Mouse (Mus musculus) intestine, embryonic 14.5 days (tissue): ENCODE data around the gene Kif26b. TPM values are rescaled to one million over a fixed set of nuclear protein-coding genes. Genes with fewer than 3 reads are reported as not detected.

Experiments
- ATAC-seq: fragments of 200-750 bp; cut with Nextera tagmentation; replicated peaks from 2 replicates; pipeline ENCODE4 v1.8.0; 2017; ENCODE audit warnings: low read depth, moderate number of reproducible peaks, moderate TSS enrichment, moderate library complexity; ENCODE audit not compliant: low FRiP score, low TSS enrichment
- DNase-seq: peaks from one replicate; pipeline ENCODE4 v3.0.0-alpha.2; 2018; ENCODE audit warnings: low spot score
- H3K27ac ChIP-seq: fragments of 300-500 bp; sonication (generic); 2 replicates; pipeline ENCODE4 v1.5.1; 2014; ENCODE audit warnings: low read depth, mild to moderate bottlenecking, control low read depth
- H3K27me3 ChIP-seq: fragments of 300-500 bp; sonication (generic); replicated peaks from 2 replicates; pipeline ENCODE4 v1.6.1; 2014; ENCODE audit warnings: low read length, control low read depth; ENCODE audit not compliant: control insufficient read depth, insufficient read depth
- H3K36me3 ChIP-seq: fragments of 300-500 bp; sonication (generic); 2 replicates; pipeline ENCODE4 v1.6.1; 2014; ENCODE audit warnings: low read length, control low read depth; ENCODE audit not compliant: control insufficient read depth, insufficient read depth
- H3K4me1 ChIP-seq: fragments of 300-500 bp; sonication (generic); replicated peaks from 2 replicates; pipeline ENCODE4 v1.6.1; 2014; ENCODE audit warnings: low read length, control low read depth, mixed read lengths; ENCODE audit not compliant: control insufficient read depth, insufficient read depth
- H3K4me2 ChIP-seq: fragments of 300-500 bp; sonication (generic); 2 replicates; pipeline ENCODE4 v1.6.1; 2014; ENCODE audit warnings: low read length
- H3K4me3 ChIP-seq: fragments of 300-500 bp; sonication (generic); 2 replicates; pipeline ENCODE4 v1.5.1; 2014; ENCODE audit warnings: low read depth, low read length, control low read depth, mixed read lengths
- H3K9ac ChIP-seq: fragments of 300-500 bp; sonication (generic); 2 replicates; pipeline ENCODE4 v1.6.1; 2014; ENCODE audit warnings: mild to moderate bottlenecking, low read length
- H3K9me3 ChIP-seq: fragments of 300-500 bp; sonication (generic); 2 replicates; pipeline ENCODE4 v1.6.1; 2016; ENCODE audit warnings: low read length, control low read depth; ENCODE audit not compliant: control insufficient read depth
- WGBS: fragments of 180-500 bp; shearing (Covaris S2); extraction: QIAGEN DNeasy Blood & Tissue Kit; methylation state at CpG from one replicate; pipeline ENCODE4 v1.1.7; 2014; 5-methylcytosine and 5-hydroxymethylcytosine counted together
- polyA plus RNA-seq: library from polyadenylated mRNA; unstranded; fragments of >200 nt; fragmentation: Nextera tagmentation; extraction: Ambion mirVana; gene quantifications from 2 replicates; pipeline ENCODE4 v1.2.1, GENCODE M21; 2014

The Kif26b gene
- polyA plus RNA-seq, 1 experiment from 2014 or later: 8.8 TPM

DNA sequence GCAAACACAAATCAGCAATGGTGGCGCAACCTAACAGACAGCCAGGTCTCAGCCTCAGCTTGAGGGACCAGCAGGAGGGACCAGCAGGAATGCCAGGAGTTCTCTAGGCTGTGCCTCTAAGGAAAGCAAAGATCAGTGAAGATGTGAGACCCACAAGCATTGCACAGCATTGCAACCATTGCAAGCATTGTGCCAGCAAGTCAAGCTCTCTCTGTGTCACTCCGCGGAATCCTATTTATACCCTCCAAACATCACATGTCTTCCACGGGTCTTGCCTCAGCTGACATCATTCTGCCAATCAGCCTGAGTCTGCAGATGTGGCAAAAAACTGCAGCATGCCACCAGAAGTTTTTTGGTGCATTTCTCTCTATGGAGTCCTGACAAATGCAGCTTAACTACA is 411.4 kb downstream of the Kif26b start:
- H3K9me3 ChIP-seq: no peaks in the 10 kb centered on the region
- no peak overlapping the region for H3K4me2 ChIP-seq
- no peaks in the 10 kb centered on the region for H3K36me3 ChIP-seq
- DNase-seq (no peak), ATAC-seq (no peak)
- WGBS: 84% methylated on average over 4 of the region's 4 CpGs
- no peaks in the 10 kb centered on the region for H3K27me3 ChIP-seq
- H3K9ac ChIP-seq: no peak overlapping the region
- peaks cover 18% of the 10 kb centered on the region; the same call in 1 of the 2 replicates for H3K4me1 ChIP-seq
- H3K27ac ChIP-seq: no peak overlapping the region
- no peak overlapping the region for H3K4me3 ChIP-seq

DNA sequence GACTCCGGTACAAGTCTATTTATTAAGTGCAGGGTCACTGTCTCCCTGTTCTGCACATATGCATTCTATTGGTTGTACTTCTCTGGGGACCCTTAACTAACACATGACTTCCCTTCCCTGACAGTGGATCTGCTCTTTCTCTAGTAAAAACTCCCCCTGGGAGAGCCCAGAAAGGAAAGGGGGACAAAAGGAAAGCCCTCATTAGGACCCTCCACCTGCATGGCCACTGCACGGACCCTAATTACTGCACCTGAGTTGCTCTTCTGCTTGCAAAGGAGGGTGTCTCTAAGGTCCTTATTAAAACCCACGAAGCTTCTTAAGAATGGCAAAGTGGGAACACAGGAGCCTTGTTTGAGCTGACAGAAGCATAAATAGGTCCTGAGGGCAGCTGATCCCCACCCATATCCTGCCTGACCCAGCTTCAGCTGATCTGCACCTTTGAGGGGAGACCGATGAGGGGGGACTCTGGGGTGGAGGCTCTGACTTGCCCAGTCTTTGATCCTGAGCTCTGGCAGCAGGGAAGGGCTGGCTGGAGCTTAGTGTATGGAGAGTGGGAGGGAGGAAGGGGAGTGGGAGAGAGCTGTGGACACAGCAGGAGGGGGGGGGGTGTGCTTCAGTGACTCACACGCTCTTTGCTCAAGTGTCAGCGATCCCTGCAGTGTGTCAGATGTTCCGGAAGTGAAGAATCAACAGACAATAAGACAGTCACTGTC is 413.5 kb downstream of the Kif26b start:
- ATAC-seq: 0 out of 2 replicates have a peak, but pooled peaks have one; percentile 53
- Histone ChIP-seq H3K27me3 (no peaks in the 10 kb centered on the region), H3K4me3 (no peak overlapping the region), H3K4me2 (no peak overlapping the region), H3K27ac (no peak overlapping the region), H3K9me3 (no peaks in the 10 kb centered on the region), H3K9ac (no peak overlapping the region), H3K4me1 (peaks cover 15% of the 10 kb centered on the region; the same call in 1 of the 2 replicates), H3K36me3 (no peaks in the 10 kb centered on the region)
- 27% methylated on average over 7 of the region's 7 CpGs for WGBS
- DNase-seq: no peak

GRCm38 (mm10) chr1:178952910-178953309 is 424.0 kb downstream of the Kif26b start:
- Histone ChIP-seq H3K9ac (no peak overlapping the region), H3K4me1 (no peaks in the 10 kb centered on the region; the same call in 1 of the 2 replicates), H3K27me3 (no peaks in the 10 kb centered on the region), H3K4me2 (no peak overlapping the region), H3K9me3 (no peaks in the 10 kb centered on the region), H3K4me3 (no peak overlapping the region), H3K36me3 (no peaks in the 10 kb centered on the region), H3K27ac (no peak overlapping the region)
- no peak for ATAC-seq
- 47% methylated on average over 12 of the region's 12 CpGs for WGBS
- no peak for DNase-seq

GRCm38 (mm10) chr1:178958641-178959040 is 429.7 kb downstream of the Kif26b start:
- Histone ChIP-seq H3K27me3 (no peaks in the 10 kb centered on the region), H3K4me3 (no peak overlapping the region), H3K36me3 (no peaks in the 10 kb centered on the region), H3K9me3 (no peaks in the 10 kb centered on the region), H3K9ac (no peak overlapping the region), H3K4me2 (no peak overlapping the region), H3K27ac (no peak overlapping the region), H3K4me1 (0 out of 2 replicates have a peak, but pooled peaks cover 2% of the 10 kb centered on the region)
- DNase-seq: no peak
- WGBS: 83% methylated on average over 4 of the region's 4 CpGs
- no peak for ATAC-seq

GRCm38 (mm10) chr1:178960015-178960559 is 431.2 kb downstream of the Kif26b start:
- H3K9me3 ChIP-seq: no peaks in the 10 kb centered on the region
- ATAC-seq (peak; percentile 53; the same call in 1 of the 2 replicates), DNase-seq (peak; percentile 91)
- H3K27me3 ChIP-seq: no peaks in the 10 kb centered on the region
- no peak overlapping the region for H3K27ac ChIP-seq
- 0 out of 2 replicates have a peak, but pooled peaks cover 2% of the 10 kb centered on the region for H3K4me1 ChIP-seq
- H3K4me3 ChIP-seq: no peak overlapping the region
- H3K9ac ChIP-seq: no peak overlapping the region
- no peaks in the 10 kb centered on the region for H3K36me3 ChIP-seq
- H3K4me2 ChIP-seq: no peak overlapping the region
- WGBS: 33% methylated on average over 7 of the region's 7 CpGs

DNA sequence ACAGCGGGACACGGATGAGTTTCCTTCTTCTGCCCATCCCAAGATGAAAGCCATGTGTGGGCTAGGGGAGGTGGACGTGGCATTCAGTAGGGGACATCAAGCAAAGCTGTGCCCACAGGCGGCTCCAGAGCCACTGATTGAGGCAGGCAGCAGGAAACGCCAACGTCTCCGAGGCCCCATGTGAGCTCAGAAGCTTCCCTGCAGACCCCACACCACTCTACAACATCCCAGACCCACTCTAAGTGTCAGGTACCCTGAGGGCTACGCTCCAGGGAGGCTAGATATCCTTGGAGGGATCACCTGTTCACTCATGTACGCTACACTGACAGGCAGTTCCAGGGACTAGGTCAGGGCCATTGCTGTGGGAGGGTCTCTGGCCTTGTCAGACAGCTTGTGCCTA is 432.7 kb downstream of the Kif26b start:
- Histone ChIP-seq H3K4me3 (no peak overlapping the region), H3K4me1 (0 out of 2 replicates have a peak, but pooled peaks cover 2% of the 10 kb centered on the region), H3K27ac (no peak overlapping the region), H3K9ac (no peak overlapping the region), H3K36me3 (no peaks in the 10 kb centered on the region), H3K9me3 (no peaks in the 10 kb centered on the region), H3K27me3 (no peaks in the 10 kb centered on the region), H3K4me2 (no peak overlapping the region)
- ATAC-seq (no peak), DNase-seq (no peak)
- 74% methylated on average over 9 of the region's 9 CpGs for WGBS

- Histone ChIP-seq H3K36me3 (no peaks in the 10 kb centered on the region), H3K4me3 (no peak overlapping the region), H3K27me3 (no peaks in the 10 kb centered on the region), H3K27ac (no peak overlapping the region), H3K4me1 (no peaks in the 10 kb centered on the region), H3K9me3 (no peaks in the 10 kb centered on the region), H3K9ac (no peak overlapping the region), H3K4me2 (no peak overlapping the region)
- DNase-seq: no peak
- 92% methylated on average over 10 of the region's 10 CpGs for WGBS
- no peak for ATAC-seq
Observed at GRCm38 (mm10) chr1:178972055-178972454, 443.1 kb downstream of the Kif26b start.

GRCm38 (mm10) chr1:178978617-178979245 is 449.8 kb downstream of the Kif26b start:
- no peaks in the 10 kb centered on the region for H3K9me3 ChIP-seq
- ATAC-seq (peak; percentile 62; the same call in 1 of the 2 replicates), DNase-seq (no peak)
- H3K36me3 ChIP-seq: no peaks in the 10 kb centered on the region
- H3K27me3 ChIP-seq: no peaks in the 10 kb centered on the region
- H3K27ac ChIP-seq: peak overlapping the region; percentile 18; the same call in 1 of the 2 replicates
- peaks cover 12% of the 10 kb centered on the region for H3K4me1 ChIP-seq
- no peak overlapping the region for H3K9ac ChIP-seq
- no peak overlapping the region for H3K4me3 ChIP-seq
- 35% methylated on average over 8 of the region's 8 CpGs for WGBS
- H3K4me2 ChIP-seq: no peak overlapping the region
